Mouse (Mus musculus): ENCODE results near the gene Nsun2. TPM values are rescaled to one million over a fixed set of nuclear protein-coding genes. Genes with fewer than 3 reads are reported as not detected.

Nsun2 gene
- polyA plus RNA-seq, 1 experiment from 2014 or later = 189 TPM

GRCm38 (mm10) chr13:69541776-69542175 is 8.2 kb downstream of the Nsun2 start:
- Histone ChIP-seq H3K4me2 (no peak overlapping the region), H3K4me3 (no peak overlapping the region), H3K27ac (no peak overlapping the region), H3K9ac (no peak overlapping the region), H3K4me1 (peaks cover 15% of the 10 kb centered on the region), H3K27me3 (replicated peaks) (peaks cover 18% of the 10 kb centered on the region), H3K36me3 (no peaks in the 10 kb centered on the region), H3K9me3 (replicated peaks) (no peaks in the 10 kb centered on the region)
- 71% methylated on average over 10 of the region's 10 CpGs for WGBS (ENCODE audit: insufficient replicate concordance)
- no peak for ATAC-seq

GRCm38 (mm10) chr13:69542571-69543352 is 9.2 kb downstream of the Nsun2 start:
- no peak overlapping the region for H3K9ac ChIP-seq
- no peak overlapping the region for H3K4me2 ChIP-seq
- no peaks in the 10 kb centered on the region for H3K9me3 ChIP-seq (replicated peaks)
- H3K36me3 ChIP-seq = no peaks in the 10 kb centered on the region
- peaks cover 18% of the 10 kb centered on the region for H3K27me3 ChIP-seq (replicated peaks)
- ATAC-seq = no peak
- no peak overlapping the region for H3K4me3 ChIP-seq
- H3K4me1 ChIP-seq = peaks cover 14% of the 10 kb centered on the region
- H3K27ac ChIP-seq = no peak overlapping the region
- WGBS (ENCODE audit: insufficient replicate concordance) = 53% methylated on average over 17 of the region's 17 CpGs

GRCm38 (mm10) chr13:69543595-69543994 is 10.0 kb downstream of the Nsun2 start:
- Histone ChIP-seq H3K4me3 (no peak overlapping the region), H3K9ac (no peak overlapping the region), H3K27ac (no peak overlapping the region)

GRCm38 (mm10) chr13:69545019-69545418 is 11.5 kb downstream of the Nsun2 start:
- H3K9ac ChIP-seq = no peak overlapping the region
- peaks cover 18% of the 10 kb centered on the region for H3K27me3 ChIP-seq (replicated peaks)
- ATAC-seq = peak; percentile 27; the same call in 1 of the 2 replicates
- no peak overlapping the region for H3K27ac ChIP-seq
- H3K9me3 ChIP-seq (replicated peaks) = no peaks in the 10 kb centered on the region
- H3K4me3 ChIP-seq = no peak overlapping the region
- no peaks in the 10 kb centered on the region for H3K36me3 ChIP-seq
- H3K4me1 ChIP-seq = 0 out of 2 replicates have a peak, but pooled peaks cover 4% of the 10 kb centered on the region
- WGBS (ENCODE audit: insufficient replicate concordance) = 15% methylated on average over 3 of the region's 3 CpGs
- H3K4me2 ChIP-seq = no peak overlapping the region

More at GRCm38 (mm10) chr13:69543595-69543994, 10.0 kb downstream of the Nsun2 start:
- ATAC-seq = peak; percentile 25; the same call in 1 of the 2 replicates
- WGBS (ENCODE audit: insufficient replicate concordance) = 62% methylated on average over 12 of the region's 12 CpGs
- Histone ChIP-seq H3K9me3 (replicated peaks) (no peaks in the 10 kb centered on the region), H3K4me1 (peaks cover 6% of the 10 kb centered on the region), H3K36me3 (no peaks in the 10 kb centered on the region), H3K27me3 (replicated peaks) (peaks cover 18% of the 10 kb centered on the region), H3K4me2 (peak overlapping the region; percentile 32)

GRCm38 (mm10) chr13:69547488-69548180 is 14.1 kb downstream of the Nsun2 start:
- WGBS (ENCODE audit: insufficient replicate concordance) = 62% methylated on average over 16 of the region's 16 CpGs
- Histone ChIP-seq H3K4me1 (0 out of 2 replicates have a peak, but pooled peaks cover 4% of the 10 kb centered on the region), H3K36me3 (no peaks in the 10 kb centered on the region), H3K27me3 (replicated peaks) (peaks cover 17% of the 10 kb centered on the region), H3K4me2 (no peak overlapping the region), H3K4me3 (no peak overlapping the region), H3K9ac (no peak overlapping the region), H3K27ac (no peak overlapping the region), H3K9me3 (replicated peaks) (no peaks in the 10 kb centered on the region)
- no peak for ATAC-seq

- Histone ChIP-seq H3K27me3 (replicated peaks) (no peaks in the 10 kb centered on the region), H3K4me2 (no peak overlapping the region), H3K36me3 (no peaks in the 10 kb centered on the region), H3K27ac (no peak overlapping the region), H3K9ac (no peak overlapping the region), H3K4me1 (no peaks in the 10 kb centered on the region), H3K4me3 (no peak overlapping the region), H3K9me3 (replicated peaks) (no peaks in the 10 kb centered on the region)
- 34% methylated on average over 8 of the region's 8 CpGs for WGBS (ENCODE audit: insufficient replicate concordance)
- no peak for ATAC-seq
These were observed 16.4 kb downstream of the Nsun2 start for GRCm38 (mm10) chr13:69549980-69550379.

- Histone ChIP-seq H3K9ac (no peak overlapping the region), H3K4me3 (no peak overlapping the region)
- WGBS (ENCODE audit: insufficient replicate concordance) = 67% methylated on average over 2 of the region's 2 CpGs
These were observed 17.3 kb downstream of the Nsun2 start for GRCm38 (mm10) chr13:69550831-69551230.

GRCm38 (mm10) chr13:69553024-69553423 is 19.5 kb downstream of the Nsun2 start:
- ATAC-seq = no peak

More at GRCm38 (mm10) chr13:69550831-69551230, 17.3 kb downstream of the Nsun2 start:
- H3K36me3 ChIP-seq = no peaks in the 10 kb centered on the region
- no peaks in the 10 kb centered on the region for H3K27me3 ChIP-seq (replicated peaks)
- no peak for ATAC-seq
- H3K9me3 ChIP-seq (replicated peaks) = no peaks in the 10 kb centered on the region
- H3K27ac ChIP-seq = no peak overlapping the region
- H3K4me2 ChIP-seq = no peak overlapping the region
- H3K4me1 ChIP-seq = no peaks in the 10 kb centered on the region

GRCm38 (mm10) chr13:69554255-69554654 is 20.7 kb downstream of the Nsun2 start:
- 0 out of 2 replicates have a peak, but pooled peaks cover 2% of the 10 kb centered on the region for H3K27me3 ChIP-seq (replicated peaks)
- WGBS (ENCODE audit: insufficient replicate concordance) = 64% methylated on average over 9 of the region's 9 CpGs

More at GRCm38 (mm10) chr13:69553024-69553423, 19.5 kb downstream of the Nsun2 start:
- 17% methylated on average over 5 of the region's 5 CpGs for WGBS (ENCODE audit: insufficient replicate concordance)
- H3K4me2 ChIP-seq = no peak overlapping the region
- H3K27me3 ChIP-seq (replicated peaks) = 0 out of 2 replicates have a peak, but pooled peaks cover 2% of the 10 kb centered on the region
- H3K9me3 ChIP-seq (replicated peaks) = no peaks in the 10 kb centered on the region
- no peaks in the 10 kb centered on the region for H3K4me1 ChIP-seq
- H3K4me3 ChIP-seq = no peak overlapping the region
- H3K36me3 ChIP-seq = no peaks in the 10 kb centered on the region
- H3K9ac ChIP-seq = no peak overlapping the region
- H3K27ac ChIP-seq = no peak overlapping the region

GRCm38 (mm10) chr13:69555045-69555444 is 21.5 kb downstream of the Nsun2 start:
- Histone ChIP-seq H3K4me1 (0 out of 2 replicates have a peak, but pooled peaks cover 5% of the 10 kb centered on the region), H3K4me3 (no peak overlapping the region), H3K27me3 (replicated peaks) (0 out of 2 replicates have a peak, but pooled peaks cover 2% of the 10 kb centered on the region), H3K27ac (no peak overlapping the region), H3K9me3 (replicated peaks) (no peaks in the 10 kb centered on the region), H3K36me3 (no peaks in the 10 kb centered on the region), H3K4me2 (no peak overlapping the region), H3K9ac (no peak overlapping the region)
- no peak for ATAC-seq
- WGBS (ENCODE audit: insufficient replicate concordance) = 20% methylated on average over 8 of the region's 8 CpGs

More at GRCm38 (mm10) chr13:69554255-69554654, 20.7 kb downstream of the Nsun2 start:
- H3K27ac ChIP-seq = no peak overlapping the region
- H3K36me3 ChIP-seq = no peaks in the 10 kb centered on the region
- no peak overlapping the region for H3K4me2 ChIP-seq
- no peak overlapping the region for H3K4me3 ChIP-seq
- H3K4me1 ChIP-seq = no peaks in the 10 kb centered on the region
- no peaks in the 10 kb centered on the region for H3K9me3 ChIP-seq (replicated peaks)
- ATAC-seq = no peak
- no peak overlapping the region for H3K9ac ChIP-seq

GRCm38 (mm10) chr13:69555957-69556482 is 22.5 kb downstream of the Nsun2 start:
- H3K27me3 ChIP-seq (replicated peaks) = 0 out of 2 replicates have a peak, but pooled peaks cover 2% of the 10 kb centered on the region
- no peak overlapping the region for H3K4me3 ChIP-seq
- no peaks in the 10 kb centered on the region for H3K9me3 ChIP-seq (replicated peaks)
- H3K4me1 ChIP-seq = 0 out of 2 replicates have a peak, but pooled peaks cover 5% of the 10 kb centered on the region
- WGBS (ENCODE audit: insufficient replicate concordance) = 64% methylated on average over 6 of the region's 6 CpGs
- no peak overlapping the region for H3K27ac ChIP-seq
- no peak for ATAC-seq
- H3K36me3 ChIP-seq = no peaks in the 10 kb centered on the region
- H3K4me2 ChIP-seq = no peak overlapping the region
- no peak overlapping the region for H3K9ac ChIP-seq

GRCm38 (mm10) chr13:69556728-69557127 is 23.2 kb downstream of the Nsun2 start:
- no peak overlapping the region for H3K9ac ChIP-seq
- ATAC-seq = no peak
- no peaks in the 10 kb centered on the region for H3K9me3 ChIP-seq (replicated peaks)
- no peaks in the 10 kb centered on the region for H3K36me3 ChIP-seq
- no peak overlapping the region for H3K4me3 ChIP-seq
- H3K27me3 ChIP-seq (replicated peaks) = 0 out of 2 replicates have a peak, but pooled peaks cover 2% of the 10 kb centered on the region
- H3K4me2 ChIP-seq = no peak overlapping the region
- 0 out of 2 replicates have a peak, but pooled peaks cover 5% of the 10 kb centered on the region for H3K4me1 ChIP-seq
- H3K27ac ChIP-seq = no peak overlapping the region

Data from liver, embryonic 12.5 days (tissue).